Mouse (Mus musculus) embryo, embryonic 10.5 days (tissue): ENCODE measurements around the gene Hgf.

ENCODE experiments used
- DNase-seq: peaks from one replicate; pipeline ENCODE4 v3.0.0-alpha.2; 2015; ENCODE audit warnings: low spot score

The Hgf gene

GRCm38 (mm10) chr5:16553304-16554047 is at the start of gene Hgf:
Gene Hgf (plus strand): TSS chr5:16553495.
- DNase-seq = peak; percentile 65

GRCm38 (mm10) chr5:16506702-16507350 is 46.5 kb upstream of the Hgf start:
- no peak for DNase-seq

GRCm38 (mm10) chr5:16531619-16532277 is 21.5 kb upstream of the Hgf start:
- DNase-seq = no peak

- DNase-seq = no peak
These were observed 15.2 kb upstream of the Hgf start for GRCm38 (mm10) chr5:16538067-16538466.

- no peak for DNase-seq
These were observed 11.7 kb upstream of the Hgf start for GRCm38 (mm10) chr5:16541561-16542116.

- no peak for DNase-seq
These were observed 5.8 kb upstream of the Hgf start for GRCm38 (mm10) chr5:16547490-16547889.

- no peak for DNase-seq
These were observed 648 bp upstream of the Hgf start for GRCm38 (mm10) chr5:16552647-16553046.

GRCm38 (mm10) chr5:16560247-16560646 is 7.0 kb downstream of the Hgf start:
- no peak for DNase-seq

GRCm38 (mm10) chr5:16568997-16569396 is 15.7 kb downstream of the Hgf start:
- no peak for DNase-seq

- DNase-seq = peak; percentile 39
These were observed 24.8 kb downstream of the Hgf start for GRCm38 (mm10) chr5:16577882-16578742.

- no peak for DNase-seq
These were observed 42.4 kb downstream of the Hgf start for GRCm38 (mm10) chr5:16595699-16596098.

- peak; percentile 59 for DNase-seq
These were observed 44.7 kb downstream of the Hgf start for GRCm38 (mm10) chr5:16597996-16598395.

- no peak for DNase-seq
These were observed 48.2 kb downstream of the Hgf start for GRCm38 (mm10) chr5:16601463-16601862.

- DNase-seq = no peak
These were observed 79.7 kb downstream of the Hgf start for GRCm38 (mm10) chr5:16632996-16633395.

- no peak for DNase-seq
These were observed 93.1 kb downstream of the Hgf start for GRCm38 (mm10) chr5:16646417-16646816.

- DNase-seq = no peak
These were observed 94.4 kb downstream of the Hgf start for GRCm38 (mm10) chr5:16647701-16648100.

- DNase-seq = no peak
These were observed 96.9 kb downstream of the Hgf start for GRCm38 (mm10) chr5:16650240-16650639.

- peak; percentile 5 for DNase-seq
These were observed 100.7 kb downstream of the Hgf start for GRCm38 (mm10) chr5:16654022-16654421.
